Mouse (Mus musculus) MEL (cell line): Measurements from ENCODE around the gene Calm4.

Experiments
- CHD2 ChIP-seq: IDR thresholded peaks from 2 replicates; pipeline ENCODE4 v1.6.1; 2011; ENCODE audit warnings: low read length, improper control_type of control experiment
- CTCF ChIP-seq, 3 experiments: IDR thresholded peaks in 2 of 3; conservative IDR thresholded peaks in 1 of 3; 2 replicates each; pipeline ENCODE4 v1.5.1; 2011 to 2012; ENCODE audit warnings: low read length in 3 of 3, low read depth in 2 of 3, mild to moderate bottlenecking in 2 of 3, improper control_type of control experiment in 1 of 3, inconsistent platforms in 1 of 3, mixed read lengths in 1 of 3, moderate library complexity in 1 of 3; ENCODE audit not compliant: control insufficient read depth in 1 of 3, insufficient read depth in 1 of 3, poor library complexity in 1 of 3, severe bottlenecking in 1 of 3
- POLR2A ChIP-seq, 2 experiments: IDR thresholded peaks; 2 replicates each; pipeline ENCODE4 v1.6.1; 2011 to 2012; ENCODE audit warnings: low read length in 2 of 2, mild to moderate bottlenecking in 2 of 2, control low read depth in 1 of 2, improper control_type of control experiment in 1 of 2, low read depth in 1 of 2, moderate library complexity in 1 of 2; ENCODE audit not compliant: control insufficient read depth in 1 of 2, insufficient read depth in 1 of 2, poor library complexity in 1 of 2
- SMC3 ChIP-seq: IDR thresholded peaks from 2 replicates; pipeline ENCODE4 v1.6.1; 2011; ENCODE audit warnings: low read depth, low read length, improper control_type of control experiment
- USF1 ChIP-seq: IDR thresholded peaks from 2 replicates; pipeline ENCODE4 v1.6.1; 2014; ENCODE audit warnings: low read depth, mild to moderate bottlenecking, inconsistent platforms, low read length, improper control_type of control experiment, moderate library complexity

GRCm38 (mm10) chr13:3866355-3867052, 28.9 kb downstream of the Calm4 start:
- no peak for TF ChIP-seq CTCF (IDR thresholded peaks at IDR 0.05 in 2 of 3, conservative IDR thresholded peaks at IDR 0.05 in 1 of 3; ENCODE audit: control insufficient read depth in 1 of 3, insufficient read depth in 1 of 3, low read depth in 2 of 3, low read length in 3 of 3, poor library complexity in 1 of 3, severe bottlenecking in 1 of 3)
- TF ChIP-seq POLR2A (IDR thresholded peaks at IDR 0.05; ENCODE audit: control insufficient read depth in 1 of 2, insufficient read depth in 1 of 2, low read depth in 1 of 2, low read length in 2 of 2, poor library complexity in 1 of 2): peak in 1 of 2 experiments; percentile 64; a peak in 2 of 4 replicates
- no peak for TF ChIP-seq USF1
- TF ChIP-seq SMC3: no peak
- TF ChIP-seq CHD2: no peak
